Mouse (Mus musculus) hindlimb bud, embryonic 11.5 days (tissue): ENCODE data around the gene Gm9964.
"Not testable (repeated sequence)": the region's sequence is repeated elsewhere in the genome, so short reads cannot be mapped to it uniquely, and the experiment has no call there.

Experiments used
- DNase-seq: peaks from one replicate; pipeline ENCODE4 v3.0.0-alpha.2; 2012; ENCODE audit warnings: low read depth, low spot score; ENCODE audit errors: extremely low spot score

Gene Gm9964

DNA sequence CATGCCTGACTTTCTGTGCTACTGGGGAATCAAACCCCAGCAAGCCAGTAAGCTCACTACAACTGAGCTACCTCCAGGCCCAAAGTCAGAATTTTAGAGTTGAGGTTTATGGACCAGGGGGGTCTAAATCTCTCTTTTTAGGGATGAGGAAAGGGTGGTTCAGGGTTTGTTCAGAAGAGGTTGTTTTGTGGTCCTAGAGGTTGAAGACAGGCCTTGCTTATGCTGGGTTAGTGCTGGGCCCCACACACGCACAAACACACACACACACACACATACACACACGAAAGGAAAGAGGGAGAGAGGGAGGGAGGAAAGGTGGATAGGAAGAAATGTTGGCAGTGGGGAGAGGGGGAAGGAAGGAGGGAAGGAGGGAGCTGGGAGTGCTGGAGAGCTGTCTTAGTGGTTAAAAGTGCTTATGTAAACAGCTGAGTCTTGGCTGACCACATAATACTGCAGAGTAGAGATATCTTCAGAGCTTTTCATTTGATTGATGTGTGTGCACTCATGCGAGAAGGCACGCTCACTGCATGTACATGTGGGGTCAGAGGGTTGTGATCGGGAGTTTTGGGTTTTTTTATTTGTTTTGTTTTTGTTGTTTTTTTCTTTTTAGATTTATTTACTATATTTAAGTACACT, at the start of gene Gm9964:
Gm9964 (minus strand) TSS at position 51 of the 636 bp plus-strand sequence.
- DNase-seq: no peak

DNA sequence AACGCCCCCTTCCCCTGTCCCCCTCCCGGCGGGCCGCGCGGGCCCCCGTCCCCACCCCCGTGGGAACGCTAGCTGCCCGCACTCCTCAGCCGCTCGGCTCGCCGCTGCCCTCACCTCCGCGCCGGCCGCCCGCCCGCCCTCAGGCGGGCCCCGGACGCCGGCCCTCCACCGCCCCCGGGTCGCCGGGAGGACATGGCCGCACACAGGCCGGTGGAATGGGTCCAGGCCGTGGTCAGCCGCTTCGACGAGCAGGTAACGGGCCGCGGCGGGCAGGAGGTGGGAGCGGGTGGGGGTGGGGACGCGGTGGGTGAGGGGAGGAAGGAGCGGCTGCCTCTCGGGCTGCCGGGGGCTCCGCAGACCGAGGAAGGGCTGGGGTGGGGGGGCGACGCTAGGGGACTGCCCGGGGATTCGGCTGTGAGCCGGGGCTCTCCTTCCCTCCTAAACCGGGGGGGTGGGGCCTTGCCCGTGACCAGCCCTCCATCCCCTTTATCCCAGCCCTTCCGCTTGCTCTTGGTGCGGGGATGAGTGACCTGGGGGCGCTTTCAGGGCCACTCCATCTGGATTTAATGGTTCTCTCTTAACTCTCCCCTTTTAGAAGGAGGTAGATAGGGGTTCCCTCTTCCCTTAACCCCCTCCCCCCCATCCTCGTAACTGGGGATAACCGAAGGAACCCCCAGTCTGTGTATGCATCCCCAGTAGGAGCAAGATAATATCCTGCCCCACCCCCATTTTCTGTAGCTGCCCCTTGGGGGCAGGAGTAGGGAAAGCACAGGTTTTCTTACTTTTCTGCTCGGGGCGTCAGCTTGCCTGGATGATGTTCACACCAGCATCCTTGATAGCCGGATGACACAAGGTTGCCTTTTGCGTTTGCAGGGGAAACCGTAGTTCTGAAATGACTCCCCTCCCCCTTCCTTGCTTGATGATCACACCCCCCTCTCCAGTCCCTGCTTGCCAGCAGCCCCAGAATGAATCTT, 43.4 kb upstream of the Gm9964 start:
- DNase-seq: no peak

DNA sequence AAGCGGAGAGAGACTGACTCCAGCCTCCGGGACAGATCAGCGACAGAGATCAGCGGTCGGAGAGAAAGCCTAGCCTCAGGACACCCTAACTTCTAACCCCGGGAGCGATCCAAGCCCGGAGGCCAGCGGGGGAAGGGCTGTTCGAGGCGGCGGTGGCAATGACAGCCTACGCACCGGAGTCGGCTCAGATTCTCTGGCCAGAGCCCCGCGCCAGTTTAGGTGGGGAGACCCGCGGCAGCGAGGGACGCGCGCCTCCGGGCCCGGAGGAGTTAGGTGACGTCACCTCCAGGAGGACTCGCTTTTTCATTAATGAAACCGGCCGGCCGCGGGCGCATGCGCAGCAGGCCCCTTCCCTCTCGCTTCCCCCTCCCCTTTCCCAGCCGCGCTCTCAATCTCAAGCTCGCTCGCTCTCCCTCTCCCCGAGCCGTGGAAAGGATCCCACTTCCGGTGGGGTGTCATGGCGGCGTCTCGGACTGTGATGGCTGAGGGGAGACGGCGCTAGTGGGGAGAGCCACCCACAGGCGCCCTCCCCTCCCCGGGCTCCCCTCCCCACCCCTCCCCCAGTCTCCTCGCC, 42.6 kb upstream of the Gm9964 start, which contains the start of gene Nf1:
Nf1 (plus strand) TSS at position 460 of the 574 bp plus-strand sequence.
- DNase-seq: peak; percentile 81

DNA sequence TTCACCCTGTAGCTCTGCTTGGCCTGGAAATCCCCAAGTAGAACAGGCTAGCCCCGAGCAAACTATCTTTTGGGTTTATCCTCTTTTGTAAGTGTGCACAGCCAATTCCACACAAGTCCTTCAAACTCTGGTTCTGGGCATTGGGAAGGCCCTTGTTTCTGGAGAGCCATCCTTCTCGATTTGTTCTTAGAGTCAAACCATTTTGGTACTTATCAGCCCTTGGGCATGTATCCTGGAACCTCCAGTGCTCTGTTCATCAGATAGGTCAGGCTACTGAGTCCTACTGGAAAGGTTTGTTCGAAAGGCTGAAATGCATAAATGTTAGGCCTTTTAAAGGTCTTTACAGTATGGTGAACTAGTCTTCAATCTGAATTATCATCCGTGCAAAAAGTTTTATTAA, 41.9 kb upstream of the Gm9964 start:
- DNase-seq: no peak

DNA sequence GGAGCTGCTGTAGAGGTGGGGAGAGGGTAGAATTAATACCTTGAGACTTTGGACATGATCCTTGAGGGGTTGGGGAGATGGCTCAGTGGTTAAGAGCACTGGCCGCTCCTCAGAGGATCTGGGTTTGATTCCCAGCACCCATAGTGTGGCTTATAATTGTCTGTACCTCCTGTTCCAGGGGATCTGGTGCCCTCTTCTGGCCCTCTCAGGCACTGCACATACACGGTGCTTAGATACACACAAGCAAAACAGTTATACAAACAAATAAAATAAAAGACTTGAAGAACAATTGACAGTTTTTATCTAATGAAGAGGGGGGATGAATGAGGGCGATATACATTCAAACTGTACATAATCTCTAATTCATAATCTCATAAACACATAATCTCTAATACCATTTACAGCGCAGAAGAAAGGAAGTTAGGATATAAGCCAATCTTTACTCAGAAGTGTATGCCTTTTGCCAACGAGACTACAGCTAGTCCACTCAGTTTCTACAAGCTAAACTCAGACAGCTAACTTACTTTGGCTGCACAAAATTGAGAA, 40.1 kb upstream of the Gm9964 start:
- DNase-seq: no peak

DNA sequence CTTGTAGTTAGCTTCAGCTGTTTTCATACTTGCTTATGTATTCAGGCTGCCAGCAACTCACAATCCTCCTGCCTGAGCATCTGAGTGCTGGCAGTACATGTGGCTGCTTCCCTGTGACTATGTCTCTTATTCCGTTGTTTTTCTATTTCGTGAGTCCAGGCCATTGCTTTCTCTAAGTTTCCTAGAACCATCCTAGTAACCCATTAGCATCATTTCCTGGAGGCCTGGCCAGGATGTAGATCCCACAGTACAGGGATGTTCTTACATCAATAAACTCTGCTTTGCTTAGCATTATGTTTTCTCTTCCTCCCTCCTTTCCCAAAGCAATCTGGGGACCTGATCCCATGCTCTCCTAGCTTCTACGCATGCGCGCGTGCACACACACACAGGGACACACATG, 38.4 kb upstream of the Gm9964 start:
- no peak for DNase-seq

DNA sequence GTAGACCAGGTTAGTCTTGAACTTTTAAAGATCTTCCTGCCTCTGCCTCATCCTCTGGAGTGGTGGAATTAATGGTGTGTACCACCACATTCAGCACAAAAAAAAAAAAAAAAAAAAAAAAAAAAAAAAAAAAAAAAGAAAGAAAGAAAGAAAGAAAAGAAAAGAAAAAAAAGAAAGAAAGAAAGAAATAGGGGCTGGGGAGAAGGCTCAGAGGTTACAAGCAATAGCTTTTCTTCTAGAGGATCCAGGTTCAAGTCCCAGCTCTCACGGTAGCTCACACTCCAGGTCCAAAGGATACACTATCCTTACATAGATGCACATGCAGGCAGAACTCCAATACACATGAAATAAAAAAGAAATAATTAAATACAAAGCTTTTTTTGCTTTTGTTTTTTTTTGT, 32.9 kb upstream of the Gm9964 start:
- DNase-seq: no peak

DNA sequence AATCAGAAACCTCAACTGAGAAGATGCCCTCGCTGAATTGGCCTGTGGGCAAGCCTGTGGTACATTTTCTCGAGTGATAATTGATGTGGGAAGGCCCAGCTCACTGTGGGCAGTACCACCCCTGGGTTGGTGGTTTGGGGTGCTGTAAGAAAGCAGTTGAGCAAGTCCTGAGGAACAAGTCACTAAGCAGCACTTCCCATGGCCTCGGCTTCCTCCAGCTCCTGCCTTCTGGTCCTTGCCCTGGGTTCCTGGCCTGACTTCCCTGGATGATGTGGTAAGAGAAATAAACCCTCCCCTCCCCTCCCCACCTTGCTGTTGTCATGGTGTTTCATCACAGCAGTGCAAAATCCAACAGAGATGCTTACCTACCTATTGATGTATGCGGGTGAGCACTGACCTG, 31.4 kb upstream of the Gm9964 start:
- no peak for DNase-seq

DNA sequence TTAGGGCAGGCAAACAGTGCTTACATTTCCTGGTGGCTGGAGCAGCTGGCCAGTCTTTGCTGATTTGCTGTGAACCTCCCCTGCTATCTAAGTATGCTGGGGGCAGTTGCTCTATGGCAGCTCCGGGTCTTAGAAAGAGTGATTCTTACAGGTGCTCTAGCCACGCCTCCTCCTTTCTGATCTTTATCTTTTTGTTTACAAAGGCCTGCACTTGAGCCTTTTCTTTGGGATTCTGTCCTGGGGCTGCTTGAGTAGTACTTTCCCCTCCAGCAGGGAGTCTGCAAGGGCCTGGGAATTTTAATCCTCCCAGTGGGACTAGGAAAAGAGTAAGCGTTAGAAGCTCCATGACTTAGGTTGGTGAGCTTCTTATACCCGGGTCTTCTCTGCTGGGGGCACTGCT, 30.4 kb upstream of the Gm9964 start:
- DNase-seq: no peak

DNA sequence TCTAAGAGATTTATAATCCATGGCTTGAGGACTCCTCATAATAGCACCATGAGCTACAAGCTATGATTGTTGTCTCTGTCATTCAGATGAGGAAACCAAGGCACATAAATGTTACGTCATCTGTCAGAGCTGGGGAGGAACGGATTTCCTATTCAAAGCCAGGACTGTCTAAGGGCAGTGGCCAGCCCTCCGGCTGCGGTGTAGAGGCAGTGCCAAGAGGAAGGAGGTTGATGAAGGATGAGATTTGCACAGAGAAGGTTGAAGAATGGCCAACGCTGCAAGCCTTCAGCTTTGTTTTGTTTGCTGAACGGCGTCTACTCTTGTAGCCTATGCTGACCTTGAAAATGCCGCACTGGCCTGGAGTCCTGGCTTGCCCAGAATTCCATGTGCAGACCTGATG, 29.0 kb upstream of the Gm9964 start:
- no peak for DNase-seq

DNA sequence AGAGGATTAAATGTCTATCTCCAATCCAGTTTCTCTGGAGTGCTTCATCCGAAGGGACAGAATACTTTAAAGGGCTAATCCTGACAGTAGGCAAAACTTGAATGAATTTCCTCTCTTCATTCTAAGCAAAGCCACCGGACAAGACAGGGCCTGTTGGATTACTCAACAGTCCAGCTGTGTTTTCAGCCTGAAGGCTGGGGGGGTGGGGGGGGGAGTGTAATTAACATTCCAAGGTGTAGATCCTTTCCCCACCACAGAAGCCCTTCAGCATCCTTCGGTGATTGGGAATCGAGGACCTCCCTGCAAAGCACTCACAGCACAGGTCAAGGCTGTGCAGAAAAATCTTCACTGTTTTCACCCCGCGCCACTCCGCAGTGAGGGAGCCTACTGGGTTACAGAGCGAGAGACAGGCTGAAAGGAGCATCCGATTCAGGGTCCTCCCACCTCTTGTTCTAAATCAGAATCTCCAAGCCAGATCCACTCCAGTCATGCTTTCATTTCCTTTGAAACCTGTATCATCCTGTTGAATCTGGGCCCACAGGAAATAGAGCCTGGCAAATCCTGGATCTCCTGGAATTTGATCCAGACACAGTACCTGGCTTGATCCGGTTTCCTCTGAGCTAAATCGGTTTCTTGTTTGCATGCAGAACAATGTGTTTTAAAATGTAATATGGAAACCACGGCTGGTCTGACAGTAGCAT, 27.4 kb upstream of the Gm9964 start:
- no peak for DNase-seq

DNA sequence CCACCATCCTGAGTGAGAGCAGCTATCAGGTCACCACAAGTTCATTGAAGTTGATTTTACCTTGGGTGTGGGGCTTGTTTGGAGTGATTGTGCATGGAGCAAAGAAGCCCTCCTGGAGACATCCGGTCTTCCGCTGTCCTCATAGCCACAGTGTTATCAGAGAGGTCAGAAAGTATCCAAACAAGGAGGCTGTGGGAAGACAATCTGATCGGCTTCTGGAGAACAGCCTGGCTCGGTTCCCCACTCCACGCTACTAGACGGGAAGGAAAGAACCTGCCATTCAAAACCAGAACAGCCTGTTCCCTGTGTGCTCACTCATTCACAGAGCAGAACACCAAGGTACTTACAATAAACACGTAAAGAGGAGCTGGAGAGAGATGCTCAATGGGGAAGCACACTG, 23.1 kb upstream of the Gm9964 start:
- no peak for DNase-seq

DNA sequence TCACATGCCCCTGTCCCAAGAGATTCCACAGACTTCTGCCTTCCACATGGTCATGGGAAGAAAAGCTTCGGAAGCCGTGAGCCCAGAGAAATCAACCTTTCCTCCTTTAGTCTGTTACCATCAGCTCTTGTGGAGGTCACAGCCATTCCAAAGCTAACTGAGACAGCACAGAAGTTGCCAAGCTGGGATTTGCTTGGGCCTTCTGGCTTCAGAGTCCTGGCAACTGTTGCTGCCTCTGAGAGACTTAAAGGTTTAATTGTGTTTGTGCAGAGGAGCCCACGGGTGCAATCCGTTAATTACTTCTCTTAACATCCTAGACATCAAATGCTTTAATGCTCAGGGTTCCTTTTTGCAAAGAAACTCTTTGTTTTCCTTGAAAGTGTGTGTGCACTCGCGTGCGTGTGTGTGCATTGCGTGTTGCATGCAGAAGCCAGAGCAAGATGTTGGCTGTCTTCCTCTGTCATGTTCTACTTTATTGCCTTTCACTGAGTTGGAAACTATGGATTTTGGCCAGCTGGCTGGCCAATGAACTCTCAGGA, 20.2 kb upstream of the Gm9964 start:
- DNase-seq: no peak

DNA sequence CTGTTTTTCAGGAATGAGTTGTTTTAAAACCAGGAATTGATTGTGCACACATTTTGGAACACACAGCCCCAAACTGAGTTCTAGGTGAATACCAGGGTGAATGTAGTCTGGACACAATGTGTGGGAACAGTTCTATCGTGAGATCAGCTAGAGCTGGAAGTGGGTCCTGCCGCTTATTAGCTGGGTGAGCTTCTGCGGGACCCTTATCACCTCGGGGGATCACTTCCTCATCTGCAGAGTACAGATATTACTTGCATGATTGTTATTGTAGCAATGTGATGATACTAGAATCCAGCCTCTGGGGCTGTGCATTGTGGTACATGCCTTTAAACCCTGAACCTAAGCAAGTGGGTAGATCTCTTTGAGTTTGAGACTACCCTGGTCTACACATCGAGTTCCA, 13.8 kb upstream of the Gm9964 start:
- DNase-seq: no peak

DNA sequence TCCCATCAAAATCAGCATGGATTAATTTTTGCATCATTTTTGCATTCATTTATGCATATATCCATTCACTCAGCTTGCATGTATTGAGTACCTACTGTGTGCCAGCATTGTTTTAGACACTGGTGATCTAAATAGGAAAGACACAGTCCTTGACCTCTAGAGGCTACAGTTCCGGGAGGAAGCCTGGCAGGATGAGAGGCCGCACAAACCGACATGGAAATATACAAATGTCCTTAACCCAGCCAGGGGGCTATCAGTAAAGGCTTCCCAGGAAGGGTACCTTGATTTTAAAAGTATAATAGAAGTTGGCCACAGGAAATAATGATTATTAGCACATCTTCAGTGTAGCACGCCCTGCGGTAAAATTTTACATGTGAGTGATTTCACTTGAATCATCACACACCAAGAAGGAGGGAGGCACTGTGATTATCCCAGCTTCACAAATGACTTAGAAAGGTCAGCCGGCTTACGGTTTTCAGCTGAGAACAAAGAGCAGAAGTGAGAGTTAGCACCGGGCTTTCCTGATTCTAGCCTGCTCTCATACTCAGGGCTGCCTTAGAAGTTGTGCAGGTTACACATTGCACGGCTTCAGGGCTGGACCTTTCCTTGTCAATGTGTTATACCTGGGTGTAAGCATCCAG, 11.0 kb upstream of the Gm9964 start:
- no peak for DNase-seq

DNA sequence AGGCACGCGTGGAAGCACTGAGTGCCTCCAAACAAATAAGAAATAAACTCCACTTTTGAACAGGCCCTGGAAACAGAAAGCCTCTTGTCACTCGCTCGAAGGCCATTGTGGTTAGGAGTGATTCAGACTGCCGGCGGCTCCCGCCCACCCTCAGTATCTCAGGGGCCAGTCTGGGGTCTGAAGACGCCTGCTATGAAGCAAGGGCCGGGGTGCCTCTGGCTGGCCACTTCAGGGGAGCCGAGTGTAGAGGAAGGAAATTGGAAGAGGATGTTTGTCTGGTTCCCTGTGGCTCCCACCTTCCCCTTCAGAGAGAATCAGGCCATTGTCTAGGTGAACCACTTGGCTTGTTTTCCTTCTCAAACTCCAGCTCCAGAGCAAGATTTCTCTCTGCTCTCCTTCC, 10.3 kb upstream of the Gm9964 start:
- no peak for DNase-seq

DNA sequence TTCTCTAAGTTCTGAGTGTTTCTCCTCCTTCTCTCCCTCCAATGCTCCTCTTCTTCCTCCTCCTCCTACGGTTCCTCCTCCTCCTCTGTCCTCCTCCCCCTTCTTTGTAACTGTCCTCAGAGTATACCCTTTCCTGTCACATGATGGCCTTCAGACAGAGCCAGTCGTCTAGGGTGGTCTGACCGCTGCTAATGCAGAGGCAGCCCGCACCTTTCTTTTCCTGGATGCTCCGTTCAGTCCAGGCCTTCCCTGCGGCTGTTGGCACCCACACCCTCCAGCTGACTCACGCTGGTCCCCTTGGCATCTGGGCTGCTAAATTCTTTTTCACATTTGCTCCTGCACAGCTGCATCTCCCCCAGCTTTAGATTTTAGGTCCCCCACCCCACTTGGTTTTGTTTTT, 9.8 kb upstream of the Gm9964 start:
- no peak for DNase-seq

DNA sequence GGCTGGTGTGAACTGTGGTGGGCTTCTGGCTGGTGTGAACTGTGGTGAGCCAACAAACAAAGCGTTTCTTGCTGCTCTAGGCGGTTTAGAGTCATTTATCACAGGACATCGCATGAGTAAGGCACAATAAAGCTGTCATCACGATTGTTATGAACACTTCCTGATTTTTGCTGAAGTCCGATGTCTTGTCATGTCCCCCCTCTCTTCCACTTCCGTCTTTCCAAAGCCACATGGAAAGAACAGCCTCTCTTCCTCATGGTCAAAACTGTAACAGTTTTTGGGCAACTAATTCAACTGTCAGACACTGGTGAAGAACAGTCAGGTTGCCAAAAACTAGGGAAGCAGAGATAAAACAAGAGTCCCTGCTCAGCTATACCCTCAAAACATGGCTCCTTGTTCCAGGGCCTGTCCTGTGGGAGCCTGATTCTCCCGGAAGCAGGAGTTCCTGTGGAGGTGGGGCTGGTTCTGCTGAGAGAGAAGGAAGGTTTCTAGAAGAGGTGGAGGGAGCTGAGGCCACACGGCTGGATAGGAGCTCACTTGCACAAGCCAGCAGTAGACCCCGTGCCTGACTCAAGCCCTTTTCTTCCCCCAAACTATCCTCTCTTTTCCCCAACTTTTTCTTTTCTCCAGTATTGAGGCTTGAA, 9.1 kb upstream of the Gm9964 start:
- no peak for DNase-seq

DNA sequence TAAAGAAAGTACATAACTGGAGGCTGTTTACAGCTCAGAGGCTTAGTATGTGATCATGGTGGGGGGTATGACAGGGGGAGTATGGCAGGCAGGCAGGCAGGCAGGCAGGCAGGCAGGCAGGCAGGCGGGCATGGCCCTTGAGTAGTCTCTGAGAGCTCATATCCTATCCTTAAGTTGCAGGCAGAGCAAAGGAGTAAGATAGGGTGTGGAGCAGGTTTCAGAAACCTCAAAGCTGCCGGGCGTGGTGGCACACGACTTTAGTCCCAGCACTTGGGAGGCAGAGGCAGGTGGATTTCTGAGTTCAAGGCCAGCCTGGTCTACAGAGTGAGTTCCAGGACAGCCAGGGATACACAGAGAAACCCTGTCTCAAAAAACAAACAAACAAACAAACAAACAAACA, 7.5 kb upstream of the Gm9964 start:
- not testable (repeated sequence) for DNase-seq

DNA sequence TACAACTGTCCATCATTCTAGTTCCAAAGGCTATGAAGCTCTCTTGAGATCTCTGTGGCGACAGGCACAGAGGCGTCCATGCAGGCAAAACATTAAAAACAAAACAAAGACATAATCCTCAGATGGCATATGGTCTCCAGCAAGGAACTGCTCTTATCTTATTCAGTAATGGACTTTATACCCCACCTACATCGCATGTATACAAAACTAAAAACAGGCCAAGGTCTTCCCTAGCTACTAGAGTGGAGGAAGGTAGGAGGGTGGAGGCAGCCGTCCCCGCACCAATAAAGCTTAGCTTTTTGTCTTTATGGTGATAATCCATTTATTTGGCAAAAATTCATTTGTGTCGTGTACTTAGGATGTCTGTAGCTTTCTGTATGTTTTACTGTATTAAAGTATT, 6.4 kb upstream of the Gm9964 start:
- no peak for DNase-seq
